Mouse (Mus musculus): Measurements from ENCODE around the gene Myo1e. TPM values are rescaled to one million over a fixed set of nuclear protein-coding genes. Genes with fewer than 3 reads are reported as not detected.

Gene Myo1e
- polyA plus RNA-seq, 1 experiment from 2014 or later = 16.2 TPM

GRCm38 (mm10) chr9:70245040-70245439 lies 37.9 kb downstream of the Myo1e start:
- Histone ChIP-seq H3K27ac (ENCODE audit: low read depth, low read length) (peak overlapping the region; percentile 50), H3K9me3 (ENCODE audit: control insufficient read depth) (no peaks in the 10 kb centered on the region), H3K4me1 (replicated peaks; ENCODE audit: control insufficient read depth, insufficient read depth, low read length) (peaks cover 21% of the 10 kb centered on the region; the same call in 1 of the 2 replicates), H3K4me2 (replicated peaks; ENCODE audit: low read depth) (no peak overlapping the region), H3K9ac (ENCODE audit: low read depth, low read length) (no peak overlapping the region), H3K27me3 (replicated peaks; ENCODE audit: control insufficient read depth, insufficient read depth, low read length) (no peaks in the 10 kb centered on the region), H3K4me3 (ENCODE audit: low read depth, low read length) (no peak overlapping the region), H3K36me3 (ENCODE audit: control insufficient read depth, insufficient read depth) (no peaks in the 10 kb centered on the region)
- WGBS = 47% methylated on average over 9 of the region's 9 CpGs
- TF ChIP-seq CTCF (IDR thresholded peaks at IDR 0.05; ENCODE audit: low read depth) = no peak
- no peak for ATAC-seq

DNA sequence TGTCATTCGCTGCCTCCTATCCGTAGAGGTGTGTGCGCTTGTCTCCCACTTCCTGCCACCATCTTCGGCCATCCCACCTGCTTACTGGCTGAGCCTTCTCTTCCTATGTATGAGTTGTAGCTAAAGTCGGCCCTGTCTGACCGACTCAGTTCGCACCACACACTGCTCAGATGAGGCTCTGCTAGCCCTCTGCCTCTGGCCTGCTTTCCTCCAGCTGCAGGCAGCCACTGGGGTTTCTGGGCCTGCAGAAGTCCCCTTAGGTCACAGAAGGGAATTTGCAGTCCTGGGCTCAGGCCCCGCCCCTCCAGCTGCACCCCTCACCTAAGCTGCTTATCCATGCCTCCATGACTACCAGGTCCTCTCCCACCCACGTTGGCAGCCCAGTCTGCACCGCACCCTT lies 39.3 kb downstream of the Myo1e start:
- H3K9me3 ChIP-seq (ENCODE audit: control insufficient read depth) = no peaks in the 10 kb centered on the region
- 77% methylated on average over 10 of the region's 10 CpGs for WGBS
- ATAC-seq = no peak
- H3K9ac ChIP-seq (ENCODE audit: low read depth, low read length) = no peak overlapping the region
- H3K36me3 ChIP-seq (ENCODE audit: control insufficient read depth, insufficient read depth) = no peaks in the 10 kb centered on the region
- no peak overlapping the region for H3K4me2 ChIP-seq (replicated peaks; ENCODE audit: low read depth)
- peaks cover 21% of the 10 kb centered on the region; the same call in 1 of the 2 replicates for H3K4me1 ChIP-seq (replicated peaks; ENCODE audit: control insufficient read depth, insufficient read depth, low read length)
- H3K27me3 ChIP-seq (replicated peaks; ENCODE audit: control insufficient read depth, insufficient read depth, low read length) = no peaks in the 10 kb centered on the region
- H3K4me3 ChIP-seq (ENCODE audit: low read depth, low read length) = no peak overlapping the region
- no peak overlapping the region for H3K27ac ChIP-seq (ENCODE audit: low read depth, low read length)
- TF ChIP-seq CTCF (IDR thresholded peaks at IDR 0.05; ENCODE audit: low read depth) = no peak

DNA sequence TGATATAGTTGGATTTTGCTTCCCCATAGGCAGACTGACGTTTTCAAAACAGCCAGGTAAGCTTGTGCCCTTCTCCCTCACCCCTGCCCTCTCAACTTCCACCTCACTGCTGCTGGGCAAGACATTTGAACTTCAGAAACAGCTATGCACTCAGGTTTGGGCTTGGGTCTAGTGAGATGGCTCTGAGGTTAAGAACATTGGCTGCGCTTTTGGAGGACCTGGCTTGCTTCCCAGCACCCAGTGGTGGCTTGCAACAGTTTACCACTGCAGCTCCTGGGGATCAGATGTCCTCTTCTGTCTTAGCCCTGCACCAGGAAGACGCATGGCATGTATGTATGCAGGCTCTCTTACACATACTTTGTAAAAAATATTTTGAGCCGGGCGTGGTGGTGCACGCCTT lies 40.9 kb downstream of the Myo1e start:
- H3K4me3 ChIP-seq (ENCODE audit: low read depth, low read length) = no peak overlapping the region
- H3K27me3 ChIP-seq (replicated peaks; ENCODE audit: control insufficient read depth, insufficient read depth, low read length) = no peaks in the 10 kb centered on the region
- no peak overlapping the region for H3K27ac ChIP-seq (ENCODE audit: low read depth, low read length)
- no peak overlapping the region for H3K4me2 ChIP-seq (replicated peaks; ENCODE audit: low read depth)
- no peak for ATAC-seq
- no peaks in the 10 kb centered on the region for H3K36me3 ChIP-seq (ENCODE audit: control insufficient read depth, insufficient read depth)
- H3K4me1 ChIP-seq (replicated peaks; ENCODE audit: control insufficient read depth, insufficient read depth, low read length) = 0 out of 2 replicates have a peak, but pooled peaks cover 8% of the 10 kb centered on the region
- H3K9ac ChIP-seq (ENCODE audit: low read depth, low read length) = no peak overlapping the region
- 92% methylated on average over 6 of the region's 6 CpGs for WGBS
- no peak for TF ChIP-seq CTCF (IDR thresholded peaks at IDR 0.05; ENCODE audit: low read depth)
- H3K9me3 ChIP-seq (ENCODE audit: control insufficient read depth) = no peaks in the 10 kb centered on the region

GRCm38 (mm10) chr9:70248826-70249225 lies 41.7 kb downstream of the Myo1e start:
- TF ChIP-seq CTCF (IDR thresholded peaks at IDR 0.05; ENCODE audit: low read depth) = no peak

DNA sequence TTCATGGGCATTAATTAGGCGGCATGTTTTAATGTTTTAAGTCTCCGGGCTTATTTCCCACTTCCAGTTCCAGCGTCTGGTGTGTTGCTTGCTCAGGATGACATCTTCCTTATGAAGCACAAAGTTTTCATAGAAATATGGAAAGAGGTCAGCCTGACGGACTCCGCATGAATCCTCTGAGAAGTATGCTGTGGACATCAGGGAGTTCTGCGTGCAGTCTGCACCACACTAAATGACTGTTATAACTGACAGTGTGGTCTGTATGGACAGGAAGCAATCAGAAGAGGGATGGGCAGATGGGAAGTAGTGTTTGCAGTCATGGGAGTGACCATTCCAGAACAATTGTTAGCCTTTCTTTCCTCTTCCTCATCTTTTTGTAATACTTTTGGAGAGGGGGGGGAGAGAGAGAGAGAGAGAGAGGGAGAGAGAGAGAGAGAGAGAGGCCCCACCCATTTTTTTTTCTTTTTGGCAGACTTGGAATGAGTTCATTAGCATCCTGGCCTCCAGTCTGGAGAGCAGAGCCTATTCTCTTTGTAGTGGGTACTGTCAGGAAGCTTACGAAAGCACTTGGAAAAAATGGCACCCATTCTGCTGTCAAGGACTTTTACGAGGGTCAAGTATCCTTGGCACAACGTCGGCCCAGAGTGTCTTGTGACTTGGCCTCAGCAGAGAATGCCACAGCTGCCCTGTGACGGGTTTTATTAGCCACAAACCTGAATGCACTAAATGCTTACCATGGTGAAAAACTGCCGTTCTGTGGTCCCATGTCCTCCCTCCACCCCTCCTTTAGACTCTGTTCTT lies 42.9 kb downstream of the Myo1e start:
- TF ChIP-seq CTCF (IDR thresholded peaks at IDR 0.05; ENCODE audit: low read depth) = no peak
- peak; percentile 28; the same call in 1 of the 2 replicates for ATAC-seq
- Histone ChIP-seq H3K4me2 (replicated peaks; ENCODE audit: low read depth) (no peak overlapping the region), H3K4me1 (replicated peaks; ENCODE audit: control insufficient read depth, insufficient read depth, low read length) (no peaks in the 10 kb centered on the region), H3K27me3 (replicated peaks; ENCODE audit: control insufficient read depth, insufficient read depth, low read length) (no peaks in the 10 kb centered on the region), H3K9me3 (ENCODE audit: control insufficient read depth) (no peaks in the 10 kb centered on the region), H3K27ac (ENCODE audit: low read depth, low read length) (no peak overlapping the region), H3K36me3 (ENCODE audit: control insufficient read depth, insufficient read depth) (no peaks in the 10 kb centered on the region; the same call in 1 of the 2 replicates), H3K4me3 (ENCODE audit: low read depth, low read length) (no peak overlapping the region), H3K9ac (ENCODE audit: low read depth, low read length) (no peak overlapping the region)
- 54% methylated on average over 12 of the region's 12 CpGs for WGBS

More at GRCm38 (mm10) chr9:70248826-70249225, 41.7 kb downstream of the Myo1e start:
- Histone ChIP-seq H3K27me3 (replicated peaks; ENCODE audit: control insufficient read depth, insufficient read depth, low read length) (no peaks in the 10 kb centered on the region), H3K36me3 (ENCODE audit: control insufficient read depth, insufficient read depth) (no peaks in the 10 kb centered on the region), H3K4me1 (replicated peaks; ENCODE audit: control insufficient read depth, insufficient read depth, low read length) (0 out of 2 replicates have a peak, but pooled peaks cover 3% of the 10 kb centered on the region), H3K9me3 (ENCODE audit: control insufficient read depth) (no peaks in the 10 kb centered on the region), H3K4me2 (replicated peaks; ENCODE audit: low read depth) (no peak overlapping the region), H3K9ac (ENCODE audit: low read depth, low read length) (no peak overlapping the region), H3K27ac (ENCODE audit: low read depth, low read length) (no peak overlapping the region), H3K4me3 (ENCODE audit: low read depth, low read length) (no peak overlapping the region)
- no peak for ATAC-seq
- WGBS = 77% methylated on average over 4 of the region's 4 CpGs

GRCm38 (mm10) chr9:70251441-70251985 lies 44.4 kb downstream of the Myo1e start:
- Histone ChIP-seq H3K27me3 (replicated peaks; ENCODE audit: control insufficient read depth, insufficient read depth, low read length) (no peaks in the 10 kb centered on the region), H3K9me3 (ENCODE audit: control insufficient read depth) (no peaks in the 10 kb centered on the region), H3K4me1 (replicated peaks; ENCODE audit: control insufficient read depth, insufficient read depth, low read length) (no peaks in the 10 kb centered on the region), H3K4me3 (ENCODE audit: low read depth, low read length) (no peak overlapping the region), H3K36me3 (ENCODE audit: control insufficient read depth, insufficient read depth) (no peaks in the 10 kb centered on the region; the same call in 1 of the 2 replicates), H3K4me2 (replicated peaks; ENCODE audit: low read depth) (no peak overlapping the region), H3K9ac (ENCODE audit: low read depth, low read length) (no peak overlapping the region), H3K27ac (ENCODE audit: low read depth, low read length) (no peak overlapping the region)
- 88% methylated on average over 10 of the region's 10 CpGs for WGBS
- no peak for ATAC-seq
- TF ChIP-seq CTCF (IDR thresholded peaks at IDR 0.05; ENCODE audit: low read depth) = no peak
